Mouse (Mus musculus): ENCODE data around the gene Srsf6. TPM values are rescaled to one million over a fixed set of nuclear protein-coding genes. Genes with fewer than 3 reads are reported as not detected.

Gene Srsf6
- total RNA-seq, 1 experiment = 183 TPM

DNA sequence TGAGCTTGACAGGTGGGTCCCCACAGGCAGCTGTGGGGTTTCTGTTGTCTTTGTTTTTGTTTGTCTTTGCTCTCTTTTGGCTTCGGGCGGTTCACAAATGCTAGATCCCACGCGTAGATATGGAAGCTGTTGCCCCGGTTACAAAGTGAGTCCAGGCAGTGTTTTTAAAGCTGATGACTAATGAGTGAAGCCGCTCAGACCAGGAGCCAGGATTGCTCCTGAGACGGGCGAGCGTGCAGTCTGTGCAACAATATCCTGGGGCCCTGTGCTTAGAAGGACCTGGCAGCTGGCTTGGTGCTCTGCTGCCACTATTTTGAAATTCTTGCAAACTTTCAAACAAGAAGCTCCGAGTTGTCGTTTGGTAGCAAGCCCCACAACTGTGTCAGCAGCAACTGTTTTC, 42.3 kb downstream of the Srsf6 start:
- no peak overlapping the region for H3K9ac ChIP-seq (ENCODE audit: insufficient read depth, low read depth, low read length, poor library complexity, severe bottlenecking)
- no peak for DNase-seq (ENCODE audit: low read depth, low spot score)
- H3K36me3 ChIP-seq (ENCODE audit: control insufficient read depth, insufficient read depth, low read length, poor library complexity, severe bottlenecking) = no peaks in the 10 kb centered on the region
- H3K9me3 ChIP-seq (ENCODE audit: control insufficient read depth, insufficient read depth, low read depth, low read length) = no peaks in the 10 kb centered on the region
- no peak for TF ChIP-seq CHD2 (IDR thresholded peaks at IDR 0.05; ENCODE audit: low read depth, low read length)
- peaks cover 0 to 10% of the 10 kb centered on the region in 2 experiments; a peak in 1 of 4 replicates for H3K4me1 ChIP-seq (ENCODE audit: control insufficient read depth in 2 of 2, insufficient read depth in 2 of 2, low read length in 2 of 2, poor library complexity in 1 of 2)
- H3K27ac ChIP-seq (ENCODE audit: insufficient read depth, low read depth, low read length, poor library complexity, severe bottlenecking) = no peak overlapping the region
- in situ Hi-C loops (cut with MboI; ENCODE audit: low sequenced_read_pairs in 2 of 2, unreplicated experiment in 2 of 2) = loop anchor here in 1 of 2 experiments (25.0 kb wide), 1 partner anchor 364 kb away; no protein-coding TSS in a partner anchor
- H3K4me3 ChIP-seq (ENCODE audit: insufficient read depth in 1 of 2, low read depth in 1 of 2, low read length in 2 of 2, poor library complexity in 1 of 2, severe bottlenecking in 1 of 2) = no peak overlapping the region

DNA sequence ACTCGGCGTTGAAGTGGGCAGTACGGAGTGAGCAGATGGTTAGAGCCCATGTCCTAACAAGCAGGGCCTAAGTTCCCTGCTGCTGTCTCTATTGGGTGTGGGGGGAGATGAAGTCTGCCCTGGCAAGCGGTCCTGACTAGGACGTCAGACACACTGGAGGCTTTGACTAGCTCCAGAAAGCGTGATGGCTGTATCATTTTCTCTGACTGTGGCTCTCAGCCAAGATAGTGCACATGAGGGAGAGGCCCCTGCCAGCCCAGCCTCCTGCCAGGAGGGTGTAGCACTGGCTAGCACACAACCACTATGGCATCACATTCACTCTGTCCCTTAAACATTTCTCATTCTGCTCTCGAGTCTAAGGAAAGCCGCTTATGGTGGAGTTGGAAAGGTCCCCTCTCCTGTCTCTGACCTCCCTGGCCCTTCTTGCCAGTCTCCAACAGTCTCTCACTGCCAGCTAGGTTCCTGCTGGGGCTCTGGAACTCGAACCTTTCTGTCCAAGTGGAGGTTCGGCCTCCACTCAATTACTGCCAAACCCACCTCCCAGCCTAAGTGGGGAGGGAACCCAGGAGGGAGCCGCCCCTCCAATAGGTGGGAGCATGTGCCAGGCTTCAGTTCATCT, 43.9 kb downstream of the Srsf6 start:
- TF ChIP-seq ZNF384 (IDR thresholded peaks at IDR 0.05; ENCODE audit: low read depth, low read length) (no peak), CHD2 (IDR thresholded peaks at IDR 0.05; ENCODE audit: low read depth, low read length) (no peak), MAFK (IDR thresholded peaks at IDR 0.05; ENCODE audit: insufficient read depth, low read depth, low read length) (no peak), ZC3H11A (IDR thresholded peaks at IDR 0.05; ENCODE audit: borderline replicate concordance, low read depth, low read length) (no peak)
- DNase-seq (ENCODE audit: low read depth, low spot score) = no peak
- H3K9ac ChIP-seq (ENCODE audit: insufficient read depth, low read depth, low read length, poor library complexity, severe bottlenecking) = no peak overlapping the region
- H3K36me3 ChIP-seq (ENCODE audit: control insufficient read depth, insufficient read depth, low read length, poor library complexity, severe bottlenecking) = no peaks in the 10 kb centered on the region
- H3K9me3 ChIP-seq (ENCODE audit: control insufficient read depth, insufficient read depth, low read depth, low read length) = no peaks in the 10 kb centered on the region
- in situ Hi-C loops (cut with MboI; ENCODE audit: low sequenced_read_pairs in 2 of 2, unreplicated experiment in 2 of 2) = no loop called here
- no peak overlapping the region for H3K4me3 ChIP-seq (ENCODE audit: insufficient read depth in 1 of 2, low read depth in 1 of 2, low read length in 2 of 2, poor library complexity in 1 of 2, severe bottlenecking in 1 of 2)
- no peak overlapping the region for H3K27ac ChIP-seq (ENCODE audit: insufficient read depth, low read depth, low read length, poor library complexity, severe bottlenecking)
- peaks cover 0 to 10% of the 10 kb centered on the region in 2 experiments; a peak in 1 of 4 replicates for H3K4me1 ChIP-seq (ENCODE audit: control insufficient read depth in 2 of 2, insufficient read depth in 2 of 2, low read length in 2 of 2, poor library complexity in 1 of 2)

GRCm38 (mm10) chr2:162976001-162976400, 44.7 kb downstream of the Srsf6 start:
- no peaks in the 10 kb centered on the region for H3K36me3 ChIP-seq (ENCODE audit: control insufficient read depth, insufficient read depth, low read length, poor library complexity, severe bottlenecking)
- H3K4me1 ChIP-seq (ENCODE audit: control insufficient read depth in 2 of 2, insufficient read depth in 2 of 2, low read length in 2 of 2, poor library complexity in 1 of 2) = peaks cover 0 to 10% of the 10 kb centered on the region in 2 experiments; a peak in 1 of 4 replicates
- H3K9me3 ChIP-seq (ENCODE audit: control insufficient read depth, insufficient read depth, low read depth, low read length) = no peaks in the 10 kb centered on the region
- H3K27ac ChIP-seq (ENCODE audit: insufficient read depth, low read depth, low read length, poor library complexity, severe bottlenecking) = no peak overlapping the region
- no peak overlapping the region for H3K9ac ChIP-seq (ENCODE audit: insufficient read depth, low read depth, low read length, poor library complexity, severe bottlenecking)
- no peak overlapping the region for H3K4me3 ChIP-seq (ENCODE audit: insufficient read depth in 1 of 2, low read depth in 1 of 2, low read length in 2 of 2, poor library complexity in 1 of 2, severe bottlenecking in 1 of 2)
- in situ Hi-C loops (cut with MboI; ENCODE audit: low sequenced_read_pairs in 2 of 2, unreplicated experiment in 2 of 2) = no loop called here
- no peak for DNase-seq (ENCODE audit: low read depth, low spot score)
- TF ChIP-seq CHD2 (IDR thresholded peaks at IDR 0.05; ENCODE audit: low read depth, low read length) = no peak
- TF ChIP-seq ZC3H11A (IDR thresholded peaks at IDR 0.05; ENCODE audit: borderline replicate concordance, low read depth, low read length) = no peak
- TF ChIP-seq MAFK (IDR thresholded peaks at IDR 0.05; ENCODE audit: insufficient read depth, low read depth, low read length) = no peak
- no peak for TF ChIP-seq HCFC1 (IDR thresholded peaks at IDR 0.05; ENCODE audit: borderline replicate concordance, insufficient read depth, low read length)
- TF ChIP-seq ZNF384 (IDR thresholded peaks at IDR 0.05; ENCODE audit: low read depth, low read length) = no peak

DNA sequence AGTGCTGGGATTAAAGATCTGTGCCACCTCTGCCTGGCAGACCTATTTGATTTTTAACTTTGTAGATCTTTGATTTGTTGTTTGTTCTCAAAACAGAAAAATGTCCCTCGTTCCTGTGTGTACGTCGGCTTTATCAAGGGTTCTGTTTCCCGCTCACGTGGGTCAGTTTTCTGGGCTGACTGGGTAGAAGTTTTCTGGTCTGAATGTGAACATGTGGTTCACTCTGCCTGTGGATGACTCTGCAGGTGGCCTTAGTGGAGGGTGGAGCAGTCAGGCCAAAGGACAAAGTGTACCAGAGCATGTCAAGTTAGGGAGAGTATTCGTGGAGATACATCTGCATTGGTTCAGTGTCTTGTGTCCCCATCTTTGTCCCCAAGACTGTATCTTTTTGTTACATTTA, 53.1 kb downstream of the Srsf6 start:
- TF ChIP-seq ZNF384 (IDR thresholded peaks at IDR 0.05; ENCODE audit: low read depth, low read length) = no peak
- TF ChIP-seq MAFK (IDR thresholded peaks at IDR 0.05; ENCODE audit: insufficient read depth, low read depth, low read length) = no peak
- no peak for TF ChIP-seq HCFC1 (IDR thresholded peaks at IDR 0.05; ENCODE audit: borderline replicate concordance, insufficient read depth, low read length)
- TF ChIP-seq ZC3H11A (IDR thresholded peaks at IDR 0.05; ENCODE audit: borderline replicate concordance, low read depth, low read length) = no peak
- TF ChIP-seq CHD2 (IDR thresholded peaks at IDR 0.05; ENCODE audit: low read depth, low read length) = no peak

DNA sequence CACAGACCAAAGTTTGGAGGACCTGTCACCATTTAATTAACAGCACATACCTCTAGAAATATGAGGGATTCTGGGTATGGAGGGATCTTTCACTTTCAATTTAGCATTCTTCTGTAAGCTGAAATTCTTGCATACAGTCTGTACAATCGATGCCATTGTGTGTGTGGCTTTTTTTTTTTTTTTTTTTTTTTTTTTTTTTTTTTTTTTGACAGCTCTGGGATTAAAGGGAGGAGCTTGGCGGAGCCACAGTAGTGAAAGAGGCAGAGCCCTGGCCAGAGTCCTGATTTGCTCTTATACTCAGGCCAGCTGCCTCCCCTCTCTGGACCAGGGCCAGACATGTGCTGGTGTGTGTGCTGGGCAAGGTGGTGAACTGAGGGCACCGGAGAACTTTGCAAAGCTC, 54.6 kb downstream of the Srsf6 start:
- Histone ChIP-seq H3K4me3 (ENCODE audit: insufficient read depth in 1 of 2, low read depth in 1 of 2, low read length in 2 of 2, poor library complexity in 1 of 2, severe bottlenecking in 1 of 2) (no peak overlapping the region), H3K9ac (ENCODE audit: insufficient read depth, low read depth, low read length, poor library complexity, severe bottlenecking) (no peak overlapping the region), H3K27ac (ENCODE audit: insufficient read depth, low read depth, low read length, poor library complexity, severe bottlenecking) (no peak overlapping the region), H3K9me3 (ENCODE audit: control insufficient read depth, insufficient read depth, low read depth, low read length) (no peaks in the 10 kb centered on the region), H3K4me1 (ENCODE audit: control insufficient read depth in 2 of 2, insufficient read depth in 2 of 2, low read length in 2 of 2, poor library complexity in 1 of 2) (no peaks in the 10 kb centered on the region), H3K36me3 (ENCODE audit: control insufficient read depth, insufficient read depth, low read length, poor library complexity, severe bottlenecking) (no peaks in the 10 kb centered on the region)
- in situ Hi-C loops (cut with MboI; ENCODE audit: low sequenced_read_pairs in 2 of 2, unreplicated experiment in 2 of 2) = no loop called here
- no peak for TF ChIP-seq MAFK (IDR thresholded peaks at IDR 0.05; ENCODE audit: insufficient read depth, low read depth, low read length)
- TF ChIP-seq ZNF384 (IDR thresholded peaks at IDR 0.05; ENCODE audit: low read depth, low read length) = peak; percentile 85
- no peak for DNase-seq (ENCODE audit: low read depth, low spot score)

More for the DNA sequence above, 53.1 kb downstream of the Srsf6 start:
- no peak for DNase-seq (ENCODE audit: low read depth, low spot score)
- no peak overlapping the region for H3K27ac ChIP-seq (ENCODE audit: insufficient read depth, low read depth, low read length, poor library complexity, severe bottlenecking)
- H3K4me3 ChIP-seq (ENCODE audit: insufficient read depth in 1 of 2, low read depth in 1 of 2, low read length in 2 of 2, poor library complexity in 1 of 2, severe bottlenecking in 1 of 2) = no peak overlapping the region
- in situ Hi-C loops (cut with MboI; ENCODE audit: low sequenced_read_pairs in 2 of 2, unreplicated experiment in 2 of 2) = no loop called here
- no peaks in the 10 kb centered on the region for H3K36me3 ChIP-seq (ENCODE audit: control insufficient read depth, insufficient read depth, low read length, poor library complexity, severe bottlenecking)
- no peaks in the 10 kb centered on the region for H3K4me1 ChIP-seq (ENCODE audit: control insufficient read depth in 2 of 2, insufficient read depth in 2 of 2, low read length in 2 of 2, poor library complexity in 1 of 2)
- no peaks in the 10 kb centered on the region for H3K9me3 ChIP-seq (ENCODE audit: control insufficient read depth, insufficient read depth, low read depth, low read length)
- no peak overlapping the region for H3K9ac ChIP-seq (ENCODE audit: insufficient read depth, low read depth, low read length, poor library complexity, severe bottlenecking)

Other genes starting within 250 kb of the Srsf6 start
- gene L3mbtl1, start 11.9 kb downstream of the Srsf6 start, total RNA-seq (2012; rRNA removed) = 1.1 and 2.4 TPM in 2 replicates
- gene Sgk2, start 55.8 kb downstream of the Srsf6 start, total RNA-seq (2012; rRNA removed) = 1.8 and 3.0 TPM in 2 replicates
- gene Ift52, start 85.8 kb downstream of the Srsf6 start, total RNA-seq (2012; rRNA removed) = 15.5 and 17.2 TPM in 2 replicates
- gene Mybl2, start 123.2 kb downstream of the Srsf6 start, total RNA-seq (2012; rRNA removed) = 281 and 391 TPM in 2 replicates
- 25.7 and 30.8 TPM in 2 replicates for gene Gtsf1l, start 156.3 kb downstream of the Srsf6 start, total RNA-seq (2012; rRNA removed)

Measured in ES-E14 (cell line).